Mouse (Mus musculus): ENCODE data around the gene Gm21958.

GRCm38 (mm10) chr3:54735247-54736046 lies 21.3 kb upstream of the Gm21958 start, which contains the start of the genes Exosc8 and Alg5:
- peak; percentile 87 for TF ChIP-seq CTCF (IDR thresholded peaks at IDR 0.05; ENCODE audit: borderline replicate concordance, insufficient read depth, low read depth, low read length)
- peak; percentile 55 for TF ChIP-seq POLR2A (IDR thresholded peaks at IDR 0.05; ENCODE audit: borderline replicate concordance, insufficient read depth, low read length)
